Mouse (Mus musculus) liver, embryonic 11.5 days (tissue): Measurements from ENCODE around the gene Rab20. TPM values are rescaled to one million over a fixed set of nuclear protein-coding genes. Genes with fewer than 3 reads are reported as not detected.
A peak's percentile ranks its signal among the peaks of the same experiment; 100 is the strongest.

ENCODE experiments used
- ATAC-seq: fragments of 200-750 bp; cut with Nextera tagmentation; replicated peaks from 2 replicates; pipeline ENCODE4 v1.8.0; 2017; ENCODE audit warnings: moderate number of reproducible peaks, mild to moderate bottlenecking, moderate TSS enrichment, moderate library complexity; ENCODE audit not compliant: low FRiP score
- DNase-seq: peaks from one replicate; pipeline ENCODE4 v3.0.0-alpha.2; 2017; ENCODE audit warnings: low spot score
- H3K27ac ChIP-seq: fragments of 300-500 bp; sonication (generic); 2 replicates; pipeline ENCODE4 v1.5.1; 2014; ENCODE audit warnings: mild to moderate bottlenecking, low read depth, low read length, control low read depth
- H3K27me3 ChIP-seq: fragments of 300-500 bp; sonication (generic); replicated peaks from 2 replicates; pipeline ENCODE4 v1.6.1; 2014; ENCODE audit warnings: low read length, mixed read lengths; ENCODE audit not compliant: control insufficient read depth, insufficient read depth
- H3K36me3 ChIP-seq: fragments of 300-500 bp; sonication (generic); 2 replicates; pipeline ENCODE4 v1.6.1; 2014; ENCODE audit warnings: mild to moderate bottlenecking, low read length, moderate library complexity, mixed read lengths; ENCODE audit not compliant: control insufficient read depth, insufficient read depth
- H3K4me1 ChIP-seq: fragments of 300-500 bp; sonication (generic); replicated peaks from 2 replicates; pipeline ENCODE4 v1.6.1; 2014; ENCODE audit warnings: low read length, mixed read lengths; ENCODE audit not compliant: control insufficient read depth, insufficient read depth
- H3K4me2 ChIP-seq: fragments of 300-500 bp; sonication (generic); 2 replicates; pipeline ENCODE4 v1.6.1; 2014; ENCODE audit warnings: mild to moderate bottlenecking, control low read depth, moderate library complexity
- H3K4me3 ChIP-seq: fragments of 300-500 bp; sonication (generic); 2 replicates; pipeline ENCODE4 v1.5.1; 2014; ENCODE audit warnings: low read depth, low read length, control low read depth
- H3K9ac ChIP-seq: fragments of 300-500 bp; sonication (generic); 2 replicates; pipeline ENCODE4 v1.6.1; 2014; ENCODE audit warnings: low read depth, low read length, control low read depth
- H3K9me3 ChIP-seq: fragments of 300-500 bp; sonication (generic); 2 replicates; pipeline ENCODE4 v1.6.1; 2016; ENCODE audit warnings: low read length, inconsistent platforms, mixed read lengths; ENCODE audit not compliant: control insufficient read depth
- WGBS: fragments of 180-500 bp; shearing (Covaris S2); extraction: QIAGEN DNeasy Blood & Tissue Kit; methylation state at CpG from one replicate; pipeline ENCODE4 v1.1.7; 2014; 5-methylcytosine and 5-hydroxymethylcytosine counted together
- polyA plus RNA-seq: library from polyadenylated mRNA; unstranded; fragments of >200 nt; fragmentation: Nextera tagmentation; extraction: Ambion mirVana; gene quantifications from 2 replicates; pipeline ENCODE4 v1.2.1, GENCODE M21; 2014

Rab20 gene
- 3.2 and 4.5 TPM in 2 replicates for polyA plus RNA-seq

- Histone ChIP-seq H3K27ac (no peak within 1 kb of the TSS), H3K4me1 (peaks cover 17% of the 10 kb centered on the region), H3K36me3 (no peaks in the 10 kb centered on the region), H3K4me2 (peak within 1 kb of the TSS; percentile 95), H3K9ac (peak within 1 kb of the TSS; percentile 53), H3K4me3 (peak within 1 kb of the TSS; percentile 63), H3K27me3 (peaks cover 90% of the 10 kb centered on the region), H3K9me3 (no peaks in the 10 kb centered on the region)
- ATAC-seq (peak; percentile 59), DNase-seq (peak; percentile 75)
- WGBS: under 1% methylated on average over 69 of the region's 69 CpGs
These were observed at the start of gene Rab20 for GRCm38 (mm10) chr8:11477811-11478761. Gene Rab20, minus strand, starts transcription at chr8:11478710.

GRCm38 (mm10) chr8:11523331-11523730, 44.8 kb upstream of the Rab20 start:
- Histone ChIP-seq H3K27ac (no peak overlapping the region), H3K36me3 (peaks cover 7% of the 10 kb centered on the region), H3K4me1 (no peaks in the 10 kb centered on the region), H3K9ac (no peak overlapping the region), H3K4me3 (no peak overlapping the region), H3K4me2 (no peak overlapping the region), H3K9me3 (no peaks in the 10 kb centered on the region), H3K27me3 (no peaks in the 10 kb centered on the region)
- DNase-seq (no peak), ATAC-seq (no peak)
- 72% methylated on average over 3 of the region's 3 CpGs for WGBS

DNA sequence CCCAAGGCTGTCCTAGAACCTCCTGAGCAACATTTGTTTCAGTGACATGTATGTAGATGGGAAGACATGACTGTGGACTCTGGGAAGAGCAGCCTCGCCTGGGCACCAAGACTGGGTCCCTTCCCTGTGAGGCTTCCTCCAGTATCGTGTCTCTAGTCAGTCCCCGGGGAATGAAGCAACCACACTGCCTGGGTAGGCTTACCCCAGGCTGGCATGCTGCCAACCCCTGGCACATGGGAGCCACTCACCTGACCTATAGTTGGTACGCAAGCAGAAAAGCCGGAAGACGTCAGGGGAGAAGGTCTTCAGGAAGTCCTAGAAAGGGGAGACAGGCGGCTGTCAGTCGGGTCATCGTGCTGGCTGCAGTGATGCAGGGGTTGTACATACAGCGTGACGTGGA, 40.2 kb upstream of the Rab20 start:
- ATAC-seq (no peak), DNase-seq (no peak)
- Histone ChIP-seq H3K9ac (no peak overlapping the region), H3K27ac (no peak overlapping the region), H3K27me3 (no peaks in the 10 kb centered on the region), H3K9me3 (no peaks in the 10 kb centered on the region), H3K4me2 (no peak overlapping the region), H3K4me3 (no peak overlapping the region), H3K4me1 (peaks cover 8% of the 10 kb centered on the region), H3K36me3 (peaks cover 16% of the 10 kb centered on the region)
- WGBS: 91% methylated on average over 11 of the region's 11 CpGs

GRCm38 (mm10) chr8:11518056-11518396, 39.5 kb upstream of the Rab20 start:
- H3K4me2 ChIP-seq: no peak overlapping the region
- no peak overlapping the region for H3K4me3 ChIP-seq
- ATAC-seq: no peak
- 85% methylated on average over 6 of the region's 6 CpGs for WGBS
- H3K27ac ChIP-seq: no peak overlapping the region
- DNase-seq: no peak
- peaks cover 22% of the 10 kb centered on the region for H3K36me3 ChIP-seq
- H3K27me3 ChIP-seq: no peaks in the 10 kb centered on the region
- peaks cover 15% of the 10 kb centered on the region for H3K4me1 ChIP-seq
- no peak overlapping the region for H3K9ac ChIP-seq
- no peaks in the 10 kb centered on the region for H3K9me3 ChIP-seq

GRCm38 (mm10) chr8:11517366-11518055, 39.0 kb upstream of the Rab20 start:
- DNase-seq (no peak), ATAC-seq (no peak)
- H3K9ac ChIP-seq: no peak overlapping the region
- peaks cover 27% of the 10 kb centered on the region for H3K36me3 ChIP-seq
- no peak overlapping the region for H3K4me3 ChIP-seq
- peaks cover 20% of the 10 kb centered on the region for H3K4me1 ChIP-seq
- H3K27me3 ChIP-seq: no peaks in the 10 kb centered on the region
- H3K27ac ChIP-seq: no peak overlapping the region
- H3K9me3 ChIP-seq: no peaks in the 10 kb centered on the region
- no peak overlapping the region for H3K4me2 ChIP-seq
- 80% methylated on average over 16 of the region's 16 CpGs for WGBS

- Histone ChIP-seq H3K27ac (no peak overlapping the region), H3K9ac (no peak overlapping the region), H3K9me3 (no peaks in the 10 kb centered on the region), H3K27me3 (no peaks in the 10 kb centered on the region), H3K4me1 (peaks cover 32% of the 10 kb centered on the region), H3K4me2 (no peak overlapping the region), H3K4me3 (no peak overlapping the region), H3K36me3 (peaks cover 37% of the 10 kb centered on the region)
- DNase-seq (no peak), ATAC-seq (no peak)
- WGBS: 95% methylated on average over 9 of the region's 9 CpGs
These were observed 37.8 kb upstream of the Rab20 start for GRCm38 (mm10) chr8:11516292-11516691.

GRCm38 (mm10) chr8:11513247-11513646, 34.7 kb upstream of the Rab20 start:
- ATAC-seq: peak; percentile 66
- 68% methylated on average over 5 of the region's 5 CpGs for WGBS
- Histone ChIP-seq H3K36me3 (peaks cover 52% of the 10 kb centered on the region), H3K9ac (peak overlapping the region; percentile 12; the same call in 1 of the 2 replicates), H3K27me3 (no peaks in the 10 kb centered on the region), H3K9me3 (no peaks in the 10 kb centered on the region), H3K27ac (peak overlapping the region; percentile 83), H3K4me3 (no peak overlapping the region), H3K4me1 (peaks cover 32% of the 10 kb centered on the region), H3K4me2 (peak overlapping the region; percentile 45)
- DNase-seq: no peak

DNA sequence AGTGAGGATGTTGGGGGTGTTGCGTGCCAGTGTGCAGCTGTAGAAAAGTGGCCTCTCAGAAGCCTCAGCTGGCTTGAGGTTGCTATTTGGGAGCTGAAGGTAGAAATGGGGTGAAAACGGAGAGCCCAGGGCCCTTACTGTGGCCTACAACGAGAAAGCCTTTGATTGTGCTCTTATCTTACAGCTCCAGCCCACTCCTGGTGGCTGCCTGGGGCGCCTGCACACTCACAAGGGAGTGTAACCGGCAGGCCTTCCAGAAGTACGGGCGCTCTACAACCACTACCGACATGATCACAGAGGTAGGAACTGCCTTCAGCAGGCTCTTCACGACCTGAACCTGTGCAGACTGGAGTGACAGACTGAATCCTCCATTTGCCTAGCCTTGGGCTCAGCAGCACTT, 34.2 kb upstream of the Rab20 start:
- 54% methylated on average over 9 of the region's 9 CpGs for WGBS
- no peak overlapping the region for H3K4me3 ChIP-seq
- no peaks in the 10 kb centered on the region for H3K27me3 ChIP-seq
- H3K4me2 ChIP-seq: peak overlapping the region; percentile 45
- peak overlapping the region; percentile 17 for H3K9ac ChIP-seq
- ATAC-seq (peak; percentile 86), DNase-seq (no peak)
- H3K4me1 ChIP-seq: peaks cover 32% of the 10 kb centered on the region
- H3K36me3 ChIP-seq: peaks cover 52% of the 10 kb centered on the region
- H3K27ac ChIP-seq: peak overlapping the region; percentile 83
- no peaks in the 10 kb centered on the region for H3K9me3 ChIP-seq
